Mouse (Mus musculus) liver, embryonic 18 days (tissue): ENCODE measurements around the gene Sema4a. TPM values are rescaled to one million over a fixed set of nuclear protein-coding genes. Genes with fewer than 3 reads are reported as not detected.

ENCODE experiments used
- polyA plus RNA-seq: library from polyadenylated mRNA; depleted of rRNA; stranded (reverse); fragments of >200 nt; gene quantifications from 2 replicates; pipeline ENCODE4 v1.2.3, GENCODE M21; 2012; rRNA removed

Sema4a gene
- polyA plus RNA-seq = 30.0 and 30.8 TPM in 2 replicates

DNA sequence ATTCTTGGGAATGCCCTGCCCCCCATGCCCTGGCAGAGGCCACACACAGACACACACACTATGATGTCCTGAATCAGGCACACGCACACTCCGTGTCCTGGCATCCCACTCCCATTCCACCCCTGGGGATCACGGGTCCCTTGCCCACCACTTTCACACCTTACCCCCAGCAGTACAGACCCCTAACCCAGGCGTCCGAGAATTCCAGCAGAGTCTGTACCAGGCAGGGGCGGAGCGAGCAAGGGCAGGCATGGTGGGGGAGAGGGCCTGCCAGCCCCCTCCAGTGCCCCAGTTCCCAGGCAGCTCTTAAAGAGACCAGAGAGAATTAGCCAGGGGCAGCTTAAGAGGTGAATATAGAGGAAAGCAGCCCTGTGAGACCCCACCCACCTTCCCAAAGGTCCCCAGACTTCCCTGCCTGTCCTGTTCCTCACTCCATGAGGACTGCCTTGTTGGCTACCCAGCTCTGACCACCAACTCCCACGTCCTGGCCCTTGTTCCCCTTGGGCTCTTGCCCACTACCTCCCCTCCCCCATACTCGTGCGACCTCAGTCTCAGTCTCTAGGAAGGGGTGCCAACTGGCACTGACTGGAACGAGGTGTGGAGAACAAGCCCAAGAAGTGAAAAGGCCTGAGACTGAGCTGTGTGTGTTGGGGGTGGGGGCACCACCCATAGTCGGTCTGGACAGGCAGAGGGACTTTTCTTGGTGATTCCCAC is at the start of gene Sema4a:
TSS of gene Sema4a (minus strand) at position 200 of the 714 bp plus-strand sequence.

DNA sequence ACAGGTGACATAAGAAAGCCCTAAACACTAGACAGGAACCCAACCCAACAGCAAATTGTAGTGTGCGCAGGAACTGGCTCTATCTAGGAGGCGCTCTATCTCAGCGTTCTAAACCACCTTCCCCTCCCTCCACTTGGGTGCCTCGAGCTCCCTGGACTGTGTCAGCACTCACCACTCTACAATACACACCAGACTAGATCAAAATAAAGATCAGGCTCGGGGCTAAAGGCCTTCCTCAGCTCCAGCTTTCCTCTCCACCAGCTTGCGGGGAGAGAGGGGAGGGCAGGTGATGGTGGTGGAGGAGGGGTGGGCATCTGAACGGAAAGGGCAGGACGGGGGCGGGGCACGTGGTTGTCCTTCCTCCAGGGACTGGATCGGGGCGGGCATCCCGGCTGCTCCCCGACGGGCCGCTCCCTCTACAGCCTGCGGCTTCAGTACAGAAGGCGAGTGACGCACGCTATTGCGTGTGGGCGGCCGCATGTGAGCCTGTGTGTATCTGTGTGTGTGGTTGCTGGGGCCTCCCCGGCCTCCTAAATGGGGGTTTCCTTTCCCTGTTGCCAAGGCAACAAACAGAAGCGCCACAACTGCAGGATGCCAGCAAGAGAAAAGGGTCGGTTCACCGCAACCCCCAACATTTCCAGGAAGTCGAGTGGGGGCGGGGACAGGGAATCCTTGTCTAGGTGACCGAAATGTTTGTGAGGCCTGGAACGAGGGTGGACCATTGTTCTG is 48.9 kb upstream of the Sema4a start, which contains the start of gene Lmna:
TSS of gene Lmna (minus strand) at position 265 of the 729 bp plus-strand sequence.

GRCm38 (mm10) chr3:88424605-88425329 is 36.2 kb downstream of the Sema4a start, which contains the start of gene Slc25a44:
Gene Slc25a44 (minus strand): TSS chr3:88425139.

DNA sequence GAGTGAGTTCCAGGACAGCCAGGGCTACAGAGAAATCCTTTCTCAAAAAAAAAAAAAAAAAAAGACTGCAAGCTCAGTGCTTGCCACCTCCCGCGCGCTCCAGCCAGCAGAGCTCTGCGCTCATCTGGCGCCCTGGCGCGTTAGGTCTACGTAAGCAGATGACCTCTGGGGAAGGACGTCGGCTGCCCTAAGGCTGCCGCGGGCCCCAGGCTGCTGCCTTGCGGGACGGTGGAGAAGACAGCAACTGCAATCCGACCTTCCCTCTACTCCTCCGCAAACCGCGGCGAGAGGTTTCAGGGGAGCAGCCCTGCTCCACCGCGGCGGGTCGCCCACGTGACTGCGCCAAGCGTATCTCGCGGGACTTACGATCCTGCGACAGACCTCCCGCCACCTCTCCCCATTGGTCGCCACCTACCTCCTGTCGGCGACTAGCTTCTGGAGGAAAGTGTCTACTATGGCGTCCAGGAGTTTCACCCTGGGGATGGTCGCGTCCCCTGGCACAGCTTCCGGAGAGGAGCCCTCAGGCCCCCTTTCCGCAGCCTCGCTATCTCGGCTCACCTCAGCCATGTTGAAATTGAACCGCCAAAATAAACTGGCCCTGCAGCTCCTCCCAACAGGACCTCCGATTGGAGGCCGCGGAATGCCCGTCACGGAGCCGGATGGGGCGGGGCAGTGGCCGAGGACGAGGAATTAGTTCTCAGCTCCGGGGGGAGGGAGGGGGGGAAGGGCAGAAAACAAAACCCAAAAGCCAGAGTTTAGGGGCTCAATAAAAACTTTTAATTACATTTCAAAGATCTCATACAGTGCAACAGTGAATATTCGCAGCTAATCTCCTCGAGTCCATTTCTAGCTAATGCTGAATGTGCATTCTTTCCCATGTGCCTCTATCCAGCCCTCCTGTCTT is 51.0 kb downstream of the Sema4a start, which contains the start of gene Pmf1:
TSS of gene Pmf1 (minus strand) at position 591 of the 904 bp plus-strand sequence.

Other genes with a start within 250 kb of the Sema4a start
- 1.5 and 1.9 TPM in 2 replicates for gene Rhbg, start 206.5 kb downstream of the Sema4a start, polyA plus RNA-seq
- 0.08 TPM in 1 of 2 replicates, not detected in the other for gene Gm38392, start 174.0 kb downstream of the Sema4a start, polyA plus RNA-seq
- gene Tsacc, start 164.2 kb downstream of the Sema4a start, polyA plus RNA-seq = 2.2 and 2.4 TPM in 2 replicates
- 116 and 118 TPM in 2 replicates for gene Cct3, start 164.1 kb downstream of the Sema4a start, polyA plus RNA-seq
- 43.8 and 50.1 TPM in 2 replicates for gene Glmp, start 136.2 kb downstream of the Sema4a start, polyA plus RNA-seq
- gene Tmem79, start 125.0 kb downstream of the Sema4a start, polyA plus RNA-seq = 0.58 and 0.64 TPM in 2 replicates
- 22.9 and 25.4 TPM in 2 replicates for gene Smg5, start 124.9 kb downstream of the Sema4a start, polyA plus RNA-seq
- gene Paqr6, start 96.6 kb downstream of the Sema4a start, polyA plus RNA-seq = 2.5 and 3.6 TPM in 2 replicates
- 0.35 and 0.79 TPM in 2 replicates for gene Bglap3, start 88.4 kb downstream of the Sema4a start, polyA plus RNA-seq
- not detected in 2 replicates for gene Bglap2, start 82.5 kb downstream of the Sema4a start, polyA plus RNA-seq
- gene Bglap, start 76.7 kb downstream of the Sema4a start, polyA plus RNA-seq = 0.16 TPM in 1 of 2 replicates, not detected in the other
- 38.9 and 40.2 TPM in 2 replicates for gene Pmf1, start 50.9 kb downstream of the Sema4a start, polyA plus RNA-seq
- gene Slc25a44, start 36.0 kb downstream of the Sema4a start, polyA plus RNA-seq = 11.4 and 12.7 TPM in 2 replicates
- gene Lmna, start 48.8 kb upstream of the Sema4a start, polyA plus RNA-seq = 37.0 and 37.6 TPM in 2 replicates
- 0.77 and 0.82 TPM in 2 replicates for gene Mex3a, start 71.2 kb upstream of the Sema4a start, polyA plus RNA-seq
- gene Rab25, start 87.1 kb upstream of the Sema4a start, polyA plus RNA-seq = 0.31 and 0.47 TPM in 2 replicates
- 90.5 and 102 TPM in 2 replicates for gene Lamtor2, start 91.9 kb upstream of the Sema4a start, polyA plus RNA-seq
- 22.9 and 26.9 TPM in 2 replicates for gene Ubqln4, start 92.6 kb upstream of the Sema4a start, polyA plus RNA-seq
- gene Ssr2, start 114.7 kb upstream of the Sema4a start, polyA plus RNA-seq = 240 and 254 TPM in 2 replicates
- gene Arhgef2, start 144.8 kb upstream of the Sema4a start, polyA plus RNA-seq = 9.6 and 11.4 TPM in 2 replicates
- gene Rxfp4, start 192.0 kb upstream of the Sema4a start, polyA plus RNA-seq = not detected in 2 replicates
- 30.7 and 35.2 TPM in 2 replicates for gene Khdc4, start 224.6 kb upstream of the Sema4a start, polyA plus RNA-seq